Comparison of ENCODE assay signal across 26 mouse cellular contexts in the genomic region with DNA sequence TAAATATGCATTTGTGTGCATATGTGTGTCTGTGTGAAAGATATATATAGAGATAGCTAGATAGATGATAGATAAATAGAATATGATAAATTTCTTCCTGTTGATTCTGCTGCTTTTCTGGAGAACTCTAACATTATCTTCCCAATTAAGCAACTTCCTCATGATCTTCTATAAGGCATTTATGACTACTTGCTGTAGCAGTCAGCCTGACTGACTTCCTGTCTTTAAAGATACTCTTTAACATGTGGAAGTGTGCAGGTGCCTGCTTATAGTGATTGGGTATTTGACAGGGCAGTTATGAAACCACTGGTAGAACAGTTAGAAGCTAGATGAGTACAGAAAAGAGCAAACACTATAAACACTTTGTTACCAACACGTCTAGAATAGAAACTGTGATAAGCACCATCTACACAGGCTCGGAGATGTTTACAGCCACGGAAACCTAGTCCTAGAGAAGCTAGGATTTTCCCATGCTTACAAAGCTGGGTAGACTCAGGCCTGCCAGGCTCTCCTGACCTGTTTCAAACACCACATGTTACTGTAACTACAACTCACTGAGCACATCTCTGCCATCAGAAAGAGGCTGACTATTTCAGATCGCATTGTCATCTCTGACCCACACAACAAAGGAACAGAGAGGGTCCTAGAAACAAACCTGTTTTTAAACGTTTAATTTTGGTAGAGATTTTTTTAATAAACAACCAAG. TPM values are rescaled to one million over a fixed set of nuclear protein-coding genes. Genes with fewer than 3 reads are reported as not detected.
A peak's percentile ranks its signal among the peaks of the same experiment; 100 is the strongest.
DNase-seq lines count a peak whose midpoint lies in the region; ATAC-seq lines count a peak whose summit lies in the region.
"Had no signal": no experiment of that assay in that cellular context is flagged by ENCODE, and none has a peak within 500 bp of the region (broad histone marks: within the 10 kb centered on the region; RNA-seq: fewer than 3 reads in every experiment).

No protein-coding gene starts in this region.

- WGBS in midbrain, embryonic 14.5 days, result 90% methylated on average over 5 of the region's 5 CpGs

- ATAC-seq in common myeloid progenitor, adult 5-6 weeks (replicated peaks; ENCODE audit: low read depth, poor library complexity, severe bottlenecking), result 0 out of 2 replicates have a peak, but pooled peaks have one; percentile 22
- ATAC-seq in erythroid progenitor cell, adult 5-6 weeks (replicated peaks; ENCODE audit: low FRiP score, poor library complexity, severe bottlenecking), result no peak
- no peak for ATAC-seq in midbrain, embryonic 14.5 days (ENCODE audit: low FRiP score, low TSS enrichment)
- ATAC-seq: forebrain, embryonic 13.5 days; forebrain, embryonic 15.5 days; forebrain, postnatal 0 days had no signal

- H3K27me3 ChIP-seq in midbrain, embryonic 14.5 days (ENCODE audit: control insufficient read depth, insufficient read depth, low read length), result no peaks in the 10 kb centered on the region
- H3K27me3 ChIP-seq: embryonic facial prominence, embryonic 15.5 days; forebrain, embryonic 13.5 days; forebrain, embryonic 15.5 days had no signal

- no peak overlapping the region for H3K9ac ChIP-seq in midbrain, embryonic 14.5 days (replicated peaks; ENCODE audit: low read length)
- H3K9ac ChIP-seq: embryonic facial prominence, embryonic 13.5 days; embryonic facial prominence, embryonic 15.5 days; forebrain, embryonic 13.5 days; forebrain, embryonic 15.5 days; forebrain, postnatal 0 days had no signal

- no peak overlapping the region for H3K4me2 ChIP-seq in midbrain, embryonic 14.5 days (ENCODE audit: low read length)
- H3K4me2 ChIP-seq: embryonic facial prominence, embryonic 13.5 days; embryonic facial prominence, embryonic 15.5 days; forebrain, embryonic 13.5 days; forebrain, embryonic 15.5 days had no signal

- DNase-seq in heart, adult 11 months, result peak; percentile 11
- DNase-seq in heart, postnatal 10 days, result no peak
- peak; percentile 78 for DNase-seq in MEL-GATA-1-ER (ENCODE audit: extremely low read depth, low read depth)
- DNase-seq in midbrain, embryonic 14.5 days, result no peak
- DNase-seq: adrenal gland, adult 2 months; adrenal gland, postnatal 10 days; adrenal gland, postnatal 25 days; cerebellum, adult 11-12 months; cerebellum, adult 2 months; cerebellum, adult 9-10 months; cerebellum, postnatal 10 days; cerebellum, postnatal 25 days; embryo, embryonic 11 days; forebrain, postnatal 0 days had no signal

- intact Hi-C loops in heart, postnatal 10 days (cut with DNase I), result no loop called here

- no peak overlapping the region for H3K4me3 ChIP-seq in midbrain, embryonic 14.5 days (replicated peaks; ENCODE audit: low read depth, low read length)
- H3K4me3 ChIP-seq: embryonic facial prominence, embryonic 13.5 days; embryonic facial prominence, embryonic 15.5 days; erythroblast, embryonic 14.5 days; forebrain, embryonic 13.5 days; forebrain, embryonic 15.5 days had no signal

- no peak overlapping the region for H3K27ac ChIP-seq in midbrain, embryonic 14.5 days (replicated peaks; ENCODE audit: low read depth, low read length)
- H3K27ac ChIP-seq: embryonic facial prominence, embryonic 13.5 days; embryonic facial prominence, embryonic 15.5 days; forebrain, embryonic 13.5 days; forebrain, embryonic 15.5 days had no signal

- H3K36me3 ChIP-seq in midbrain, embryonic 14.5 days (ENCODE audit: control insufficient read depth, insufficient read depth, low read length), result no peaks in the 10 kb centered on the region
- H3K36me3 ChIP-seq: embryonic facial prominence, embryonic 13.5 days; embryonic facial prominence, embryonic 15.5 days; forebrain, embryonic 15.5 days had no signal

- 0 out of 2 replicates have a peak, but pooled peaks cover 3% of the 10 kb centered on the region for H3K4me1 ChIP-seq in midbrain, embryonic 14.5 days (ENCODE audit: control insufficient read depth, insufficient read depth, low read length)
- H3K4me1 ChIP-seq: embryonic facial prominence, embryonic 13.5 days; embryonic facial prominence, embryonic 15.5 days; forebrain, embryonic 13.5 days; forebrain, embryonic 15.5 days had no signal

- H3K9me3 ChIP-seq in midbrain, embryonic 14.5 days (ENCODE audit: control insufficient read depth, low read length), result no peaks in the 10 kb centered on the region
- H3K9me3 ChIP-seq: embryonic facial prominence, embryonic 13.5 days; embryonic facial prominence, embryonic 15.5 days; forebrain, embryonic 13.5 days; forebrain, embryonic 15.5 days had no signal

RNA-seq across cellular contexts. Expression of gene Mtnr1b, which starts 53.2 kb away (rescaled TPM):
- total RNA-seq in heart, postnatal 10 days (2021), result not detected
- not detected in 2 replicates for total RNA-seq in common myeloid progenitor, adult 5-6 weeks (2017)
- not detected in 2 replicates for total RNA-seq in erythroid progenitor cell, adult 5-6 weeks (2015; ENCODE audit: low replicate concordance)
- not detected in 2 replicates for total RNA-seq in erythroid progenitor cell, adult 5-6 weeks (2017; ENCODE audit: low replicate concordance)
- polyA plus RNA-seq in midbrain, embryonic 14.5 days (2014; fragmentation: Nextera tagmentation; extraction: Ambion mirVana), result not detected in 2 replicates
- total RNA-seq: adrenal gland, adult 2 months; adrenal gland, postnatal 10 days; adrenal gland, postnatal 25 days; adrenal gland, postnatal 4 days; ES-E14; forebrain, postnatal 0 days had no signal
- polyA plus RNA-seq: adrenal gland, adult 2 months; C2C12; cerebellum, adult 2 months; embryonic facial prominence, embryonic 11.5 days; embryonic facial prominence, embryonic 13.5 days; embryonic facial prominence, embryonic 15.5 days; erythroblast, embryonic 14.5 days; forebrain, embryonic 11.5 days; forebrain, embryonic 13.5 days; forebrain, embryonic 15.5 days; forebrain, postnatal 0 days had no signal

Comparison
In these comparisons a context has a peak if more than half of its experiments do, and no peak if none do; other contexts are left out.
1. DNase-seq: peak in heart, adult 11 months (single experiment) and MEL-GATA-1-ER (single experiment); none in heart, postnatal 10 days (0 of 2) and midbrain, embryonic 14.5 days (single experiment).